Mouse (Mus musculus): ENCODE measurements at regions not wholly inside any gene's neighbourhood (a gene's known extent, or its start where the extent isn't known, plus 50 kb on each side); places are given as distances from the start of the nearest gene placed in this dataset.

GRCm38 (mm10) chr2:105504197-105504596 lies 105.1 kb upstream of the Rcn1 start:
- TF ChIP-seq POLR2A (IDR thresholded peaks at IDR 0.05; ENCODE audit: borderline replicate concordance, extremely low read depth, insufficient read depth, insufficient read length): no peak
- no peaks in the 10 kb centered on the region for H3K9me3 ChIP-seq (ENCODE audit: control insufficient read depth, low read length)
- no peak overlapping the region for H3K27ac ChIP-seq (replicated peaks; ENCODE audit: low read depth, low read length)
- H3K36me3 ChIP-seq (ENCODE audit: control insufficient read depth, insufficient read depth, low read length): no peaks in the 10 kb centered on the region
- H3K4me3 ChIP-seq (replicated peaks; ENCODE audit: low read length): no peak overlapping the region
- no peaks in the 10 kb centered on the region for H3K4me1 ChIP-seq (ENCODE audit: control insufficient read depth, insufficient read depth, low read length)
- H3K4me2 ChIP-seq (replicated peaks; ENCODE audit: low read depth, low read length, severe bottlenecking): no peak overlapping the region
- 63% methylated on average over 2 of the region's 2 CpGs for WGBS
- H3K27me3 ChIP-seq (ENCODE audit: control insufficient read depth, insufficient read depth, low read length): no peaks in the 10 kb centered on the region
- ATAC-seq (ENCODE audit: low FRiP score, low read depth): no peak
- DNase-seq (ENCODE audit: low spot score): no peak
- no peak overlapping the region for H3K9ac ChIP-seq (ENCODE audit: low read depth, low read length, severe bottlenecking)

- no peak overlapping the region for H3K9ac ChIP-seq (ENCODE audit: low read depth, low read length, severe bottlenecking)
- DNase-seq (ENCODE audit: low spot score): no peak
- WGBS: 85% methylated on average over 4 of the region's 4 CpGs
These were observed 106.4 kb upstream of the Rcn1 start for GRCm38 (mm10) chr2:105505554-105505953.

GRCm38 (mm10) chr2:105507160-105507559 lies 108.0 kb upstream of the Rcn1 start:
- no peak overlapping the region for H3K27ac ChIP-seq (replicated peaks; ENCODE audit: low read depth, low read length)
- WGBS: 36% methylated on average over 4 of the region's 4 CpGs
- ATAC-seq (ENCODE audit: low FRiP score, low read depth): no peak
- TF ChIP-seq POLR2A (IDR thresholded peaks at IDR 0.05; ENCODE audit: borderline replicate concordance, extremely low read depth, insufficient read depth, insufficient read length): no peak
- H3K9me3 ChIP-seq (ENCODE audit: control insufficient read depth, low read length): no peaks in the 10 kb centered on the region
- H3K4me1 ChIP-seq (ENCODE audit: control insufficient read depth, insufficient read depth, low read length): no peaks in the 10 kb centered on the region
- no peak for DNase-seq (ENCODE audit: low spot score)
- H3K4me2 ChIP-seq (replicated peaks; ENCODE audit: low read depth, low read length, severe bottlenecking): no peak overlapping the region
- no peaks in the 10 kb centered on the region for H3K36me3 ChIP-seq (ENCODE audit: control insufficient read depth, insufficient read depth, low read length)
- H3K4me3 ChIP-seq (replicated peaks; ENCODE audit: low read length): no peak overlapping the region
- H3K9ac ChIP-seq (ENCODE audit: low read depth, low read length, severe bottlenecking): no peak overlapping the region
- no peaks in the 10 kb centered on the region for H3K27me3 ChIP-seq (ENCODE audit: control insufficient read depth, insufficient read depth, low read length)

More at GRCm38 (mm10) chr2:105505554-105505953, 106.4 kb upstream of the Rcn1 start:
- Histone ChIP-seq H3K27ac (replicated peaks; ENCODE audit: low read depth, low read length) (no peak overlapping the region), H3K4me2 (replicated peaks; ENCODE audit: low read depth, low read length, severe bottlenecking) (no peak overlapping the region), H3K9me3 (ENCODE audit: control insufficient read depth, low read length) (no peaks in the 10 kb centered on the region), H3K27me3 (ENCODE audit: control insufficient read depth, insufficient read depth, low read length) (no peaks in the 10 kb centered on the region), H3K4me3 (replicated peaks; ENCODE audit: low read length) (no peak overlapping the region), H3K36me3 (ENCODE audit: control insufficient read depth, insufficient read depth, low read length) (no peaks in the 10 kb centered on the region), H3K4me1 (ENCODE audit: control insufficient read depth, insufficient read depth, low read length) (no peaks in the 10 kb centered on the region)
- ATAC-seq (ENCODE audit: low FRiP score, low read depth): no peak
- no peak for TF ChIP-seq POLR2A (IDR thresholded peaks at IDR 0.05; ENCODE audit: borderline replicate concordance, extremely low read depth, insufficient read depth, insufficient read length)

GRCm38 (mm10) chr2:105510816-105511215 lies 111.7 kb upstream of the Rcn1 start:
- Histone ChIP-seq H3K4me3 (replicated peaks; ENCODE audit: low read length) (no peak overlapping the region), H3K27ac (replicated peaks; ENCODE audit: low read depth, low read length) (no peak overlapping the region), H3K36me3 (ENCODE audit: control insufficient read depth, insufficient read depth, low read length) (no peaks in the 10 kb centered on the region), H3K27me3 (ENCODE audit: control insufficient read depth, insufficient read depth, low read length) (no peaks in the 10 kb centered on the region), H3K4me1 (ENCODE audit: control insufficient read depth, insufficient read depth, low read length) (no peaks in the 10 kb centered on the region), H3K4me2 (replicated peaks; ENCODE audit: low read depth, low read length, severe bottlenecking) (no peak overlapping the region), H3K9ac (ENCODE audit: low read depth, low read length, severe bottlenecking) (no peak overlapping the region), H3K9me3 (ENCODE audit: control insufficient read depth, low read length) (no peaks in the 10 kb centered on the region)
- DNase-seq (ENCODE audit: low spot score) (no peak), ATAC-seq (ENCODE audit: low FRiP score, low read depth) (no peak)
- TF ChIP-seq POLR2A (IDR thresholded peaks at IDR 0.05; ENCODE audit: borderline replicate concordance, extremely low read depth, insufficient read depth, insufficient read length): no peak
- WGBS: 79% methylated on average over 4 of the region's 4 CpGs

- no peak overlapping the region for H3K9ac ChIP-seq (ENCODE audit: low read depth, low read length, severe bottlenecking)
- ATAC-seq (ENCODE audit: low FRiP score, low read depth) (no peak), DNase-seq (ENCODE audit: low spot score) (no peak)
- H3K36me3 ChIP-seq (ENCODE audit: control insufficient read depth, insufficient read depth, low read length): no peaks in the 10 kb centered on the region
- WGBS: 61% methylated on average over 4 of the region's 4 CpGs
- no peak for TF ChIP-seq POLR2A (IDR thresholded peaks at IDR 0.05; ENCODE audit: borderline replicate concordance, extremely low read depth, insufficient read depth, insufficient read length)
- H3K27me3 ChIP-seq (ENCODE audit: control insufficient read depth, insufficient read depth, low read length): no peaks in the 10 kb centered on the region
- no peaks in the 10 kb centered on the region for H3K4me1 ChIP-seq (ENCODE audit: control insufficient read depth, insufficient read depth, low read length)
- H3K27ac ChIP-seq (replicated peaks; ENCODE audit: low read depth, low read length): no peak overlapping the region
- no peak overlapping the region for H3K4me3 ChIP-seq (replicated peaks; ENCODE audit: low read length)
- no peak overlapping the region for H3K4me2 ChIP-seq (replicated peaks; ENCODE audit: low read depth, low read length, severe bottlenecking)
- no peaks in the 10 kb centered on the region for H3K9me3 ChIP-seq (ENCODE audit: control insufficient read depth, low read length)
These were observed 112.6 kb upstream of the Rcn1 start for GRCm38 (mm10) chr2:105511690-105512089.

- TF ChIP-seq POLR2A (IDR thresholded peaks at IDR 0.05; ENCODE audit: borderline replicate concordance, extremely low read depth, insufficient read depth, insufficient read length): no peak
- Histone ChIP-seq H3K4me1 (ENCODE audit: control insufficient read depth, insufficient read depth, low read length) (no peaks in the 10 kb centered on the region), H3K27me3 (ENCODE audit: control insufficient read depth, insufficient read depth, low read length) (no peaks in the 10 kb centered on the region), H3K4me3 (replicated peaks; ENCODE audit: low read length) (no peak overlapping the region), H3K27ac (replicated peaks; ENCODE audit: low read depth, low read length) (no peak overlapping the region), H3K9me3 (ENCODE audit: control insufficient read depth, low read length) (no peaks in the 10 kb centered on the region), H3K36me3 (ENCODE audit: control insufficient read depth, insufficient read depth, low read length) (no peaks in the 10 kb centered on the region), H3K4me2 (replicated peaks; ENCODE audit: low read depth, low read length, severe bottlenecking) (no peak overlapping the region), H3K9ac (ENCODE audit: low read depth, low read length, severe bottlenecking) (no peak overlapping the region)
- no peak for DNase-seq (ENCODE audit: low spot score)
- no peak for ATAC-seq (ENCODE audit: low FRiP score, low read depth)
- WGBS: 82% methylated on average over 1 of the region's 1 CpGs
These were observed 115.1 kb upstream of the Rcn1 start for GRCm38 (mm10) chr2:105514226-105514625.

Measured in limb, embryonic 14.5 days (tissue).